8 mouse cellular contexts compared by ENCODE assay signal in genomic region chr8:85035728-85036310, GRCm38 (mm10). TPM values are rescaled to one million over a fixed set of nuclear protein-coding genes. Genes with fewer than 3 reads are reported as not detected.
DNase-seq lines count a peak whose midpoint lies in the region; ATAC-seq and TF ChIP-seq lines count a peak whose summit lies in the region.

No protein-coding gene starts in this region.

- no peak for ATAC-seq in heart, embryonic 14.5 days (ENCODE audit: insufficient number of reproducible peaks, insufficient read depth, low FRiP score, low read depth)
- peak; percentile 6; the same call in 1 of the 2 replicates for ATAC-seq in midbrain, postnatal 0 days (ENCODE audit: low FRiP score)

- peak overlapping the region; percentile 92 for H3K9ac ChIP-seq in heart, embryonic 14.5 days (ENCODE audit: low read length)
- peak overlapping the region; percentile 95 for H3K9ac ChIP-seq in midbrain, postnatal 0 days (replicated peaks; ENCODE audit: low read length, poor library complexity, severe bottlenecking)

- peaks cover 0 to 22% of the 10 kb centered on the region in 2 experiments; a peak in 3 of 4 replicates for H3K4me1 ChIP-seq in heart, embryonic 14.5 days (ENCODE audit: control insufficient read depth in 2 of 2, insufficient read depth in 2 of 2, low read length in 2 of 2)
- peaks cover 34% of the 10 kb centered on the region for H3K4me1 ChIP-seq in limb, embryonic 10.5 days
- peaks cover 5% of the 10 kb centered on the region; the same call in 1 of the 2 replicates for H3K4me1 ChIP-seq in midbrain, postnatal 0 days (ENCODE audit: insufficient read depth, low read length)

- TF ChIP-seq CTCF in gastrocnemius, adult 2 months (IDR thresholded peaks at IDR 0.05), result no peak
- TF ChIP-seq CTCF in midbrain, postnatal 0 days (IDR thresholded peaks at IDR 0.05), result no peak

- under 1% methylated on average over 15 of the region's 15 CpGs for WGBS in heart, embryonic 14.5 days
- 2% methylated on average over 15 of the region's 15 CpGs for WGBS in limb, embryonic 10.5 days
- 1% methylated on average over 15 of the region's 15 CpGs for WGBS in midbrain, postnatal 0 days

- H3K27me3 ChIP-seq in heart, embryonic 14.5 days (ENCODE audit: control insufficient read depth, insufficient read depth, low read length), result no peaks in the 10 kb centered on the region
- H3K27me3 ChIP-seq in limb, embryonic 10.5 days (ENCODE audit: low read depth, poor library complexity, severe bottlenecking), result no peaks in the 10 kb centered on the region
- H3K27me3 ChIP-seq in midbrain, postnatal 0 days (ENCODE audit: insufficient read depth, low read length), result no peaks in the 10 kb centered on the region

- no peaks in the 10 kb centered on the region for H3K9me3 ChIP-seq in heart, embryonic 14.5 days (ENCODE audit: control insufficient read depth, low read length)
- no peaks in the 10 kb centered on the region for H3K9me3 ChIP-seq in limb, embryonic 10.5 days (replicated peaks)
- H3K9me3 ChIP-seq in midbrain, postnatal 0 days (ENCODE audit: low read length), result no peaks in the 10 kb centered on the region

- H3K4me3 ChIP-seq in gastrocnemius, adult 2 months, result peak overlapping the region; percentile 95
- H3K4me3 ChIP-seq in heart, embryonic 14.5 days (ENCODE audit: control insufficient read depth in 1 of 2, insufficient read depth in 1 of 2, low read depth in 1 of 2, low read length in 2 of 2), result peak overlapping the region; percentile 79 to 84
- H3K4me3 ChIP-seq in limb, embryonic 10.5 days, result peak overlapping the region; percentile 81
- H3K4me3 ChIP-seq in midbrain, postnatal 0 days (ENCODE audit: low read depth, low read length), result peak overlapping the region; percentile 88

- DNase-seq in gastrocnemius, adult 2 months, result no peak
- DNase-seq in gastrocnemius, postnatal 10 days, result no peak
- peak; percentile 78 for DNase-seq in adipocyte (ENCODE audit: low spot score)
- DNase-seq in limb, embryonic 10.5 days (ENCODE audit: low spot score), result peak; percentile 51
- peak; percentile 9 for DNase-seq in midbrain, postnatal 0 days (ENCODE audit: low spot score)
- DNase-seq in left cerebral cortex, adult 11 months (ENCODE audit: low spot score), result no peak
- DNase-seq in cerebellum, postnatal 4 days (ENCODE audit: low spot score in 2 of 2), result no peak

- intact Hi-C loops in gastrocnemius, adult 2 months (cut with DNase I), result no loop called here

- H3K27ac ChIP-seq in gastrocnemius, adult 2 months, result peak overlapping the region; percentile 98
- peak overlapping the region; percentile 87 to 99 for H3K27ac ChIP-seq in heart, embryonic 14.5 days (replicated peaks in 1 of 2; ENCODE audit: control insufficient read depth in 1 of 2, insufficient read depth in 1 of 2, low read depth in 2 of 2, low read length in 2 of 2)
- H3K27ac ChIP-seq in limb, embryonic 10.5 days, result peak overlapping the region; percentile 99
- peak overlapping the region; percentile 96 for H3K27ac ChIP-seq in midbrain, postnatal 0 days (ENCODE audit: low read depth, low read length)

- H3K36me3 ChIP-seq in heart, embryonic 14.5 days (ENCODE audit: control insufficient read depth, insufficient read depth, low read length), result peaks cover 43% of the 10 kb centered on the region
- peaks cover 51% of the 10 kb centered on the region for H3K36me3 ChIP-seq in limb, embryonic 10.5 days
- peaks cover 16% of the 10 kb centered on the region for H3K36me3 ChIP-seq in midbrain, postnatal 0 days (ENCODE audit: insufficient read depth, low read length)

- peak overlapping the region; percentile 82 for H3K4me2 ChIP-seq in heart, embryonic 14.5 days (ENCODE audit: low read length)
- peak overlapping the region; percentile 80 for H3K4me2 ChIP-seq in midbrain, postnatal 0 days (ENCODE audit: low read depth, low read length, poor library complexity, severe bottlenecking)

RNA-seq across cellular contexts. Expression of gene Tnpo2, which starts 0.9 kb away (rescaled TPM):
- 10 to 100 TPM; 29.9 to 33.4 TPM for total RNA-seq in gastrocnemius, adult 2 months (2021)
- 10 to 100 TPM; 27.7 to 35.6 TPM for total RNA-seq in gastrocnemius, postnatal 10 days (2021)
- 13.0 and 15.2 TPM in 2 replicates for polyA plus RNA-seq in heart, embryonic 14.5 days (2014; fragmentation: Nextera tagmentation; extraction: Ambion mirVana)
- polyA plus RNA-seq in limb, embryonic 10.5 days (2016; fragmentation: Nextera tagmentation; extraction: Ambion mirVana), result 28.1 and 28.4 TPM in 2 replicates
- total RNA-seq in midbrain, postnatal 0 days (2014; rRNA removed), result 173 and 174 TPM in 2 replicates
- polyA plus RNA-seq in midbrain, postnatal 0 days (2015; fragmentation: Nextera tagmentation; extraction: Ambion mirVana), result 53.5 and 53.7 TPM in 2 replicates

RNA-seq across cellular contexts. Expression of gene Trir, which starts 9.2 kb away (rescaled TPM):
- total RNA-seq in gastrocnemius, adult 2 months (2021), result 10 to 100 TPM; 71.9 to 72.4 TPM
- 10 to 100 TPM; 94.0 to 98.0 TPM for total RNA-seq in gastrocnemius, postnatal 10 days (2021)
- polyA plus RNA-seq in heart, embryonic 14.5 days (2014; fragmentation: Nextera tagmentation; extraction: Ambion mirVana), result 92.0 and 95.9 TPM in 2 replicates
- polyA plus RNA-seq in limb, embryonic 10.5 days (2016; fragmentation: Nextera tagmentation; extraction: Ambion mirVana), result 138 and 157 TPM in 2 replicates
- total RNA-seq in midbrain, postnatal 0 days (2014; rRNA removed), result 266 and 292 TPM in 2 replicates
- polyA plus RNA-seq in midbrain, postnatal 0 days (2015; fragmentation: Nextera tagmentation; extraction: Ambion mirVana), result 144 and 145 TPM in 2 replicates

RNA-seq across cellular contexts. Expression of gene Asna1, which starts 10.7 kb away (rescaled TPM):
- 10 to 100 TPM; 50.6 to 58.0 TPM for total RNA-seq in gastrocnemius, adult 2 months (2021)
- 10 to 100 TPM; 47.4 to 47.8 TPM for total RNA-seq in gastrocnemius, postnatal 10 days (2021)
- 91.5 and 109 TPM in 2 replicates for polyA plus RNA-seq in heart, embryonic 14.5 days (2014; fragmentation: Nextera tagmentation; extraction: Ambion mirVana)
- 161 and 163 TPM in 2 replicates for polyA plus RNA-seq in limb, embryonic 10.5 days (2016; fragmentation: Nextera tagmentation; extraction: Ambion mirVana)
- total RNA-seq in midbrain, postnatal 0 days (2014; rRNA removed), result 123 and 172 TPM in 2 replicates
- 137 and 151 TPM in 2 replicates for polyA plus RNA-seq in midbrain, postnatal 0 days (2015; fragmentation: Nextera tagmentation; extraction: Ambion mirVana)

RNA-seq across cellular contexts. Expression of gene Best2, which starts 21.5 kb away (rescaled TPM):
- not detected for total RNA-seq in gastrocnemius, adult 2 months (2021)
- not detected for total RNA-seq in gastrocnemius, postnatal 10 days (2021)
- not detected in 2 replicates for polyA plus RNA-seq in heart, embryonic 14.5 days (2014; fragmentation: Nextera tagmentation; extraction: Ambion mirVana)
- polyA plus RNA-seq in limb, embryonic 10.5 days (2016; fragmentation: Nextera tagmentation; extraction: Ambion mirVana), result not detected in 2 replicates
- 0.47 TPM in 1 of 2 replicates, not detected in the other for total RNA-seq in midbrain, postnatal 0 days (2014; rRNA removed)
- polyA plus RNA-seq in midbrain, postnatal 0 days (2015; fragmentation: Nextera tagmentation; extraction: Ambion mirVana), result 0.15 and 0.27 TPM in 2 replicates

RNA-seq across cellular contexts. Expression of gene Fbxw9, which starts 24.0 kb away (rescaled TPM):
- 1 to 10 TPM; 1.4 to 1.5 TPM for total RNA-seq in gastrocnemius, adult 2 months (2021)
- total RNA-seq in gastrocnemius, postnatal 10 days (2021), result 1 to 10 TPM; 5.5 to 7.5 TPM
- polyA plus RNA-seq in heart, embryonic 14.5 days (2014; fragmentation: Nextera tagmentation; extraction: Ambion mirVana), result 16.6 and 21.6 TPM in 2 replicates
- 19.9 and 23.1 TPM in 2 replicates for polyA plus RNA-seq in limb, embryonic 10.5 days (2016; fragmentation: Nextera tagmentation; extraction: Ambion mirVana)
- 113 and 120 TPM in 2 replicates for total RNA-seq in midbrain, postnatal 0 days (2014; rRNA removed)
- 92.1 and 97.1 TPM in 2 replicates for polyA plus RNA-seq in midbrain, postnatal 0 days (2015; fragmentation: Nextera tagmentation; extraction: Ambion mirVana)

Comparison
In these comparisons a context has a peak if more than half of its experiments do, and no peak if none do; other contexts are left out.
1. DNase-seq: peak in adipocyte (single experiment), limb, embryonic 10.5 days (single experiment) and midbrain, postnatal 0 days (single experiment); none in gastrocnemius, adult 2 months (single experiment), gastrocnemius, postnatal 10 days (single experiment), left cerebral cortex, adult 11 months (single experiment) and cerebellum, postnatal 4 days (0 of 2).
2. Peak in every context shown above with its lines, with median percentiles within 50 percentile points of each other: H3K27ac ChIP-seq and H3K4me3 ChIP-seq.